Mouse (Mus musculus) frontal cortex, adult 2 months (tissue): ENCODE data around the gene Pak4. TPM values are rescaled to one million over a fixed set of nuclear protein-coding genes. Genes with fewer than 3 reads are reported as not detected.
A peak's percentile ranks its signal among the peaks of the same experiment; 100 is the strongest.
"Not testable (repeated sequence)": the region's sequence is repeated elsewhere in the genome, so short reads cannot be mapped to it uniquely, and the experiment has no call there.

Experiments used
- DNase-seq, 2 experiments: peaks; one replicate each; pipeline ENCODE4 v3.0.0; 2022; ENCODE audit warnings: low spot score in 1 of 2; ENCODE audit errors: extremely low spot score in 1 of 2
- polyA plus RNA-seq: library from polyadenylated mRNA; depleted of rRNA; stranded (reverse); fragments of >200 nt; gene quantifications from 2 replicates; pipeline ENCODE4 v1.2.3, GENCODE M21; 2012; rRNA removed

Pak4 gene
- 8.7 and 8.8 TPM in 2 replicates for polyA plus RNA-seq

- DNase-seq, result peak; percentile 98 to 100
These were observed at the start of gene Pak4, which contains the start of gene Samd4b for GRCm38 (mm10) chr7:28597642-28598446. Pak4 (minus strand) TSS chr7:28598185. Samd4b (minus strand) TSS chr7:28598144.

- DNase-seq, result no peak
These were observed 49.0 kb upstream of the Pak4 start for GRCm38 (mm10) chr7:28647016-28647415.

- DNase-seq, result no peak
These were observed 48.0 kb upstream of the Pak4 start for GRCm38 (mm10) chr7:28645947-28646475.

GRCm38 (mm10) chr7:28645366-28645765, 47.4 kb upstream of the Pak4 start:
- DNase-seq, result no peak

- no peak for DNase-seq
These were observed 43.6 kb upstream of the Pak4 start for GRCm38 (mm10) chr7:28641546-28641945.

- no peak for DNase-seq
These were observed 39.5 kb upstream of the Pak4 start for GRCm38 (mm10) chr7:28637511-28637910.

GRCm38 (mm10) chr7:28634128-28634527, 36.1 kb upstream of the Pak4 start:
- no peak for DNase-seq

GRCm38 (mm10) chr7:28631073-28631472, 33.1 kb upstream of the Pak4 start, which contains the start of gene Acp7:
Acp7 (minus strand) TSS chr7:28631332.
- DNase-seq, result no peak

GRCm38 (mm10) chr7:28624791-28625190, 26.8 kb upstream of the Pak4 start:
- DNase-seq, result no peak

GRCm38 (mm10) chr7:28619098-28619715, 21.2 kb upstream of the Pak4 start:
- no peak for DNase-seq

GRCm38 (mm10) chr7:28605951-28606350, 8.0 kb upstream of the Pak4 start:
- no peak for DNase-seq

- not testable (repeated sequence) for DNase-seq
These were observed 5.8 kb upstream of the Pak4 start for GRCm38 (mm10) chr7:28603788-28604187.

GRCm38 (mm10) chr7:28603136-28603535, 5.2 kb upstream of the Pak4 start:
- DNase-seq, result no peak

- peak in 1 of 2 experiments; percentile 86 for DNase-seq
These were observed 3.7 kb upstream of the Pak4 start for GRCm38 (mm10) chr7:28601668-28602067.

- peak in 1 of 2 experiments; percentile 85 for DNase-seq
These were observed 3.0 kb upstream of the Pak4 start for GRCm38 (mm10) chr7:28601029-28601428.

GRCm38 (mm10) chr7:28598951-28599350, 966 bp upstream of the Pak4 start:
- DNase-seq, result no peak

GRCm38 (mm10) chr7:28597277-28597570, 761 bp downstream of the Pak4 start:
- no peak for DNase-seq

GRCm38 (mm10) chr7:28596436-28597276, 1.3 kb downstream of the Pak4 start:
- DNase-seq, result no peak

- no peak for DNase-seq
These were observed 2.1 kb downstream of the Pak4 start for GRCm38 (mm10) chr7:28595751-28596435.
